Mouse (Mus musculus) embryonic facial prominence, embryonic 14.5 days (tissue): Measurements from ENCODE around the gene Gm14418. TPM values are rescaled to one million over a fixed set of nuclear protein-coding genes. Genes with fewer than 3 reads are reported as not detected.
"Not testable (repeated sequence)": the region's sequence is repeated elsewhere in the genome, so short reads cannot be mapped to it uniquely, and the experiment has no call there.

Experiments used
- ATAC-seq: fragments of 200-750 bp; cut with Nextera tagmentation; 2 replicates; pipeline ENCODE4 v1.8.0; 2017; ENCODE audit warnings: low read depth, moderate number of reproducible peaks, moderate TSS enrichment
- DNase-seq: peaks from one replicate; pipeline ENCODE4 v3.0.0-alpha.2; 2015; ENCODE audit warnings: low spot score
- H3K27ac ChIP-seq: fragments of 300-500 bp; sonication (generic); replicated peaks from 2 replicates; pipeline ENCODE4 v1.5.1; 2014; ENCODE audit warnings: low read depth, mild to moderate bottlenecking, low read length, moderate library complexity
- H3K27me3 ChIP-seq: fragments of 300-500 bp; sonication (generic); replicated peaks from 2 replicates; pipeline ENCODE4 v1.6.1; 2014; ENCODE audit warnings: low read length; ENCODE audit not compliant: control insufficient read depth, insufficient read depth
- H3K36me3 ChIP-seq: fragments of 300-500 bp; sonication (generic); 2 replicates; pipeline ENCODE4 v1.6.1; 2014; ENCODE audit warnings: low read length, mixed read lengths; ENCODE audit not compliant: control insufficient read depth, insufficient read depth
- H3K4me1 ChIP-seq: fragments of 300-500 bp; sonication (generic); 2 replicates; pipeline ENCODE4 v1.6.1; 2014; ENCODE audit warnings: antibody characterized with exemption, low read length; ENCODE audit not compliant: control insufficient read depth, insufficient read depth
- H3K4me2 ChIP-seq: fragments of 300-500 bp; sonication (generic); 2 replicates; pipeline ENCODE4 v1.6.1; 2014; ENCODE audit warnings: low read depth, mild to moderate bottlenecking, low read length, moderate library complexity, mixed read lengths
- H3K4me3 ChIP-seq: fragments of 300-500 bp; sonication (generic); 2 replicates; pipeline ENCODE4 v1.5.1; 2014; ENCODE audit warnings: low read depth, mild to moderate bottlenecking, low read length
- H3K9ac ChIP-seq: fragments of 300-500 bp; sonication (generic); 2 replicates; pipeline ENCODE4 v1.6.1; 2014; ENCODE audit warnings: low read depth, mild to moderate bottlenecking, low read length, moderate library complexity, mixed read lengths
- H3K9me3 ChIP-seq: fragments of 300-500 bp; sonication (generic); 2 replicates; pipeline ENCODE4 v1.6.1; 2016; ENCODE audit warnings: low read length; ENCODE audit not compliant: control insufficient read depth
- WGBS: fragments of 180-500 bp; shearing (Covaris S2); extraction: QIAGEN DNeasy Blood & Tissue Kit; methylation state at CpG from one replicate; pipeline ENCODE4 v1.1.7; 2014; 5-methylcytosine and 5-hydroxymethylcytosine counted together
- polyA plus RNA-seq: library from polyadenylated mRNA; unstranded; fragments of >200 nt; fragmentation: Nextera tagmentation; extraction: Ambion mirVana; gene quantifications from 2 replicates; pipeline ENCODE4 v1.2.1, GENCODE M21; 2014

The Gm14418 gene
- polyA plus RNA-seq = 8.0 and 10.1 TPM in 2 replicates

DNA sequence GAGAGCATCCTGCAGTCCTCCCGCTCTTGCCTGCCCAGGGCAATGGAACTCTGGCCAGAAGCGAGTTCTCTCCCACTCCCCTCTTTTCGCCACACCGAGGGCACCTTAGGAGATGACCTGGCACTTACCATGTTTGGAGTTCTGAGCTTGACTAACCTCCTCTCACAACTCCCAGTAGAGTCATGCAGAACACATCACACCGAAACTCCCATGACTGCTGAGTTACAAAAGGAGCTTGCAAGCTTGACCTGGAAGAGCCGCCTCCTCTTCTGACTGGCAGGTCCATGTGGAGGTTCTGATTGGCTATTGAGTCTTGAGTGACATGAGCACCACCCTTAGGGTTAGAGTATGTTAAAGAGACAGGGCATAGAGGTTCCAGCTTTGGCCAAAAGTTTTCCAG lies at the start of gene Gm14418:
Gene Gm14418, minus strand, starts transcription at position 225 of the 400 bp plus-strand sequence.
- H3K4me2 ChIP-seq, H3K9me3 ChIP-seq, H3K36me3 ChIP-seq, H3K27me3 ChIP-seq, H3K27ac ChIP-seq, H3K9ac ChIP-seq, H3K4me1 ChIP-seq, ATAC-seq: not testable (repeated sequence)
- H3K4me3 ChIP-seq = peak within 1 kb of the TSS; percentile 29
- DNase-seq = peak; percentile 1
- WGBS = 37% methylated on average over 3 of the region's 6 CpGs

Other genes with a start within 250 kb of the Gm14418 start
- gene Gm14410, start 191.9 kb downstream of the Gm14418 start, polyA plus RNA-seq = 26.6 and 30.2 TPM in 2 replicates
- not detected in 2 replicates for gene Gm14409, start 131.3 kb downstream of the Gm14418 start, polyA plus RNA-seq
- gene Gm14412, start 74.0 kb downstream of the Gm14418 start, polyA plus RNA-seq = 0.39 and 0.96 TPM in 2 replicates
- gene Zfp970, start 66.4 kb upstream of the Gm14418 start, polyA plus RNA-seq = 13.9 and 16.3 TPM in 2 replicates
- 7.8 and 8.1 TPM in 2 replicates for gene Gm14403, start 99.9 kb upstream of the Gm14418 start, polyA plus RNA-seq
- not detected in 2 replicates for gene Gm14406, start 179.9 kb upstream of the Gm14418 start, polyA plus RNA-seq